Mouse (Mus musculus) c-Kit-positive CD71-positive TER-119-positive erythroid progenitor cells, embryonic 14.5 days (primary cell): ENCODE data around the gene C2cd4d.

ENCODE experiments used
- DNase-seq: peaks from one replicate; pipeline ENCODE4 v3.0.0-alpha.2; 2013; ENCODE audit warnings: low spot score

Gene C2cd4d

DNA sequence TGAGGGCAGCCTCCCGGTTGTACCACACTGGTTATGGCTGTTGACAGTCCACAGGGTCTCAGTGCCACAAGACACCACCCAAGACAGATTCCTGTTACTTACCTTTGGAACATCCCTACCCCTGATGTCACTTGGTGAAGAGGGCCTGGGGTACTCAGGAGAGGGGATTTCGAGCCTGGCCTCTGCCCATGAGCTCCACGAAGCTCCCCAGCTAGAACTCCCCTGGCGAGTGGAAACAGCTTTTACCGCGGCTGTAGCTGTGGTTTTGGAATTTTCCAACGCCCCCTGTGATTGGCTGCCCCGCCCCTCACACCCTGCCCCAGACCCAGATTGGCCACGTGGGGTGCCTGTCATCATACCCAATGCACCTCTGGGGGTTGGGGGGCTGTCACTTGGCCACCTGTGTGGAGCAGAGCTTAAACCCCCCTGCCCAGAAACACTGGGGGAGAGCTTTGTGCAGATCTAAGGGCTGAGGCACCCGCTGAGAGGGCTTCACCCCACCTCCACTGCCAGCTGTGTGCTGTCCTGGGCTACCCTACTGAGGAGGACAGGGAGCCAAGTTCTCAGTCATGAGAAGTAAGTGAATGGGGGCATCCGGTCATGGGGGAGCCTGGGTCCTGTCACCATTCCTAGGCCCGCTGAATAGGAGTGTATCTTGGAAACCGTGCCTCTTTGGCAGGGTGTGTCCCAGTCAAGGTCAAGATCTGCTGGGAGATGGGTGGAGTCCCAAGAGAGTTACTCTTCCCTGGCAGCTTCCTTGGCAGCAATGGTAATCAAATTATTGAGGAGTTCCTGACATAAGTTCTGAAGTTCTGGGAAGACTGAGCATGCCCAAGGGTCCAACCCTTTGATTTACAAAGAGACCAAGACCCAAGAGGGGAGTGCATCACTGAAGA lies 15.0 kb downstream of the C2cd4d start:
- DNase-seq: no peak

DNA sequence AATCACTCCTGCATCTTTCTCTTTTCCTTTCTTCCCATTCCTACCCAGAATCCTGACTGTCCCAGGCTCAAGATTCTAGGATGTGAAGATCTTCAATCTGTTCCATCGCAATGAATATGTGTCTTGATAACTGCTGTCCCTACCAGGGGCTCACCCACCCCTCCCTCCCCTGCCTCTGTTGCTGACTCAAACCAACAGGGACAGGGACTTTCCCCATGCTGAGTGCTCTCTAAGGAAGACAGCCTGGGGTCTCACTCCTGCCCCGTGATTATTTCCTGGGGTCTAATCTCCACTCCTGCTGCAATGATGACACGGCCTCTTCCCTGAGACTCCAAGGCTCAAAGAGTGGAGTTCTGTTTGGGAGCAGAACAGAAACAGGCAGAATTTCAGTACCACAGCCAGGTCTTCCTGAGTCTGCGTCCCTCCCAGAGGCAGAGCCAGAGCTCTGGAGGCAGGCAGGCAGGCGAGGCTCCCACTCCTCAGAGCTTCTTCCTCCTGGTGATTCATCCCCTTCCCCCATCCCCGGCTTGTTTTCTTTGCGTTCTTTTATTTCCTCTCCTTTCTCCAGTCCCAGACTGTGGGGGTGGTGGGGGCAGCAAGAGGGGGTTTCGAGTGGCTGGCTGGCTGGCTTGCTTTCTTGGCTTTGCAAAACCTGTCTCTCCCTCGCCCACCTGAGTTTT lies 17.7 kb downstream of the C2cd4d start:
- DNase-seq: no peak

DNA sequence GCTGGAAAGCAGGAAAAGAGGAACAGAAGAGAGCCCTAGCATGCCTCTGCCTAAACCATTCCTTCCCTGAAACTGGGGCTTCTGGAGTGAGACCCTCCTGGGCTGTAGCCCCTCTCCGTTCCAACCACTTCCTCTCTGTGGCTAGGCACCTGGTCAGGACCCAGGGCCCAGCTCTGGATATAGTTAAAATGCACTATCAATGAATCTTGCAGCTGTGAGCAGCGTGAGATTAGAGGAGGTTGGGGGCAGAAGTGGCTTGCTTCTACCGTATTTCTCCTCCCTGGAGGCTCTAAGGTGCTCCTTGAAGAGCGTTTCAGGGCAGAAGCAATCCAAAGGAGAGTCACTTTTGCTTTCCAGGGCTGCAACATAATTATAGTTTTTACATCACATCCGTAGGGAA lies 20.1 kb downstream of the C2cd4d start:
- no peak for DNase-seq

DNA sequence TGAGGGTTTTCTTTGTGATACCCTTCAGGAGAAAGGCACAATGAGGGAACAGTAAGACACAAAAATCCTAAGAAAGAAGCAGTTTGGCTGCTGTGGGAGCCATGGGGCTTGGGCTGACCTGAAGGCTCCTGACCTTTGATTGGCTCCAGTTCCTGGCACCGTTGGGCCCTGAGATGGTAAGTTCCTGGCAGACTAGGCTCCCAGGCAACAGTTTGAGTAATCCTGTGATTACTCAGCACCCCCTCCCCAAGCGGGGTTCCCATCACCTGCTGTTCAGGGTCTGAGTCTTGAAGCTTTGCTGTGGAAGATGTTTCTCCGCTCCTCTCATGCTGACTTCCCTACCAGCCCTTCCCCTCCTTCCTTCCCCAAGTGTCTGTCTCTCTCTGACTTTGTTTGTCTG lies 21.2 kb downstream of the C2cd4d start:
- no peak for DNase-seq

GRCm38 (mm10) chr3:94386671-94387070 lies 24.4 kb downstream of the C2cd4d start:
- no peak for DNase-seq

- no peak for DNase-seq
Measured at GRCm38 (mm10) chr3:94387391-94387790, 25.2 kb downstream of the C2cd4d start.

- DNase-seq: no peak
Measured at GRCm38 (mm10) chr3:94388047-94388446, 25.8 kb downstream of the C2cd4d start.

DNA sequence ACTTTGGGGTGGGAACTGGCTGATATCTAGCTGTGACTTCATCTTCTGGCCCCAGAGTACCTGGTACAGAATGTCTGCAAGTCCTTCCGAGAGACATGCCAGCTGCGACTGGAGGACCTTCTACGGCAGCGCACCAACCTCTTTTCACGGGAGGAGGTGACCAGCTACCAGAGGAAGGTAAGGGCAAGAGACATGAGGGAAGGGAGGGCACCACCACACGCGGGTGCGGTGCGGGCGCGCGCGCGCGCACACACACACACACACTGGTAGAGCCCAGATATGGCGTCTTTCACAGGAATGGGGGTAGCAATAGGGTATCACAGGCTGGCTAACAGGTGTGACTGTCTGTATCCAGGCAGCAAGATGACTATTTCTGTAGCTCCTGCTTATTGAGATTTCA lies 27.2 kb downstream of the C2cd4d start:
- no peak for DNase-seq

DNA sequence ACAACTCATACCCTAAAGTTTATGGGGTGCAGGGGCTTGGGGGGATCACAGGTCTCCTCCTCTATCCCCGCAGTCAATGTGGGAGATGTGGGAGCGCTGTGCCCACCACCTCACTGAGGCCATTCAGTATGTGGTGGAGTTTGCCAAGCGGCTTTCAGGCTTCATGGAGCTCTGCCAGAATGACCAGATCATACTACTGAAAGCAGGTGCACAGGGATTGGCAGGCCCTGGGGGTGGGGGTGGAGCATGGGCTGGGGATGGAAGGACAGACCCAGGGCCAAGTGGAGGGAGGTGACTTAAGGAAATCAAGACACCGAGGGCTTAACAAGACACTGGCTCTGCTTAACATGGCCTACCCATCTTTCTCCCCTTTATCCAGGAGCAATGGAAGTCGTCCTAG lies 28.8 kb downstream of the C2cd4d start:
- no peak for DNase-seq

DNA sequence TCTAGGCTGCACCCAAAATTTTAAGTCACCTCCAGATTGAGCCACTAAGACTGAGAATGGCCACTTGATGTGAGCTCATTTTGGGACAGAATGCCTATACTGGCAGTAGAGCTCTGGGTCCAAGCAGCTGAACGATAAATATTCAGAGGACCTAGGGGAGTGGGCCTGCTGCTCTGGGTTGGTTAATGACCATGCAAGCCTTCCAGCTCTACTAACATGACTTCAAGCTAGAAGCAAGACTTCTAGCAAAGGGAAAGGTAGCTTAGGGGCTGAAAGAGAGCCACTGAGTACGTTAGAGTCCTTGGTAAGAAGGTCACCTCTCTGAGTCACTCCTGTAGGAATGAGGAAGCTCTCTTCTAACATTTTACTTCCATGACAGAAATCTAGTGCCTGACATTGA lies 29.9 kb downstream of the C2cd4d start:
- no peak for DNase-seq

DNA sequence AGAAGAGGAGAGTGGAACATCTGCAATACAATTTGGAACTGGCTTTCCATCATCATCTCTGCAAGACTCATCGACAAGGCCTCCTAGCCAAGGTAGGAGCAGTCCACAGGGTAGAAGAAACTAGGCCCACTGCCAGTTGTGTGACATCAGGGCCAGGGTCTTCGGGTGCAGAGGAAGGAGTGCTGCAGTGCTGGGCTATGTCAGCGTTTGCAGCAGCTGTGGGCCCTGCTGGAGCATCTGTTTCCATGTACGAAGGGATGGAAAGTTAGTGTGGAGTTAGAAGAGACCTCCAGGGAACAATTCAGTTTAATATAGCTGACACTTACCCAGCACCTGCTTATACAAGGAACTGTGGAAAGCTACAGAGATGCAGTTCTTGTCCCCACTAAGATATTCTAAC lies 30.8 kb downstream of the C2cd4d start:
- DNase-seq: no peak

GRCm38 (mm10) chr3:94396336-94396735 lies 34.1 kb downstream of the C2cd4d start:
- no peak for DNase-seq

DNA sequence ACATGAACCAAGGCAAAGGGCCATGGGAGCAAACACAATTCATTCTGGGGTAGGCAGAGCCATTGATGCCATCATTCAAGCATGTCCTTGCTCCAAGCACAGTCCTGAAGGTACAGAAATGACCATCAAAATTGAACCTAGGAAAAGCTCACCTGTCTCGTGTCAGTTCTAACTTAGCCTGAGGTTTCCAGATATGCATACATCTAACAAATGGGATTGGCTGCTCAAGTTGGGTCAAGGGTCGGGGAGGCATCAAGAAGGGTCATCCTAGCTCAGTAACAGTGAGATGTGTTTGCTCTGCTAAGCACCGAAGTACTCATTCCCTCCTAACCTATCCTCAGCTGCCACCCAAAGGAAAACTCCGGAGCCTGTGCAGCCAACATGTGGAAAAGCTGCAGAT lies 34.6 kb downstream of the C2cd4d start:
- no peak for DNase-seq

DNA sequence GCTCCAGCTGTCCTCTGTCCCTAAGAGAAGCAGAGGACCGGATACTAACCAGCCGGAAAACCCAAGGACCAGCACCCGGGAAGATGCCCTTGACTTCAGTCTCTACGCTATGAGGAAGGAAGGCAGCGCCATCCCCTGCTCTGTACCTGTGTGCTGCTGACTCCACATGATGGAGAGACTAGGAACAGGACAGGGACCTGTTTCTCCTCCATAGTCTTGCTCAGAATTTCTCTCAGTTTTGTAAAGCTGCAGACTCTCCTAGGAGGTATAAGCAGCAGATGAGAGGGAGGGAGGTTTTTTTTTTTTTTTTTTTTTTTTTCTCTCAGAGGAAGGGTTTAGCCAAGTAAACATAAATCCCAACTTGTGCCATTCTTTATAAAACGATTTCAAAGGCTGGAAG lies 36.0 kb downstream of the C2cd4d start, which contains the start of gene Lingo4:
Gene Lingo4, plus strand, starts transcription at position 301 of the 400 bp plus-strand sequence.
- no peak for DNase-seq

GRCm38 (mm10) chr3:94398943-94399481 lies 36.8 kb downstream of the C2cd4d start:
- DNase-seq: no peak

DNA sequence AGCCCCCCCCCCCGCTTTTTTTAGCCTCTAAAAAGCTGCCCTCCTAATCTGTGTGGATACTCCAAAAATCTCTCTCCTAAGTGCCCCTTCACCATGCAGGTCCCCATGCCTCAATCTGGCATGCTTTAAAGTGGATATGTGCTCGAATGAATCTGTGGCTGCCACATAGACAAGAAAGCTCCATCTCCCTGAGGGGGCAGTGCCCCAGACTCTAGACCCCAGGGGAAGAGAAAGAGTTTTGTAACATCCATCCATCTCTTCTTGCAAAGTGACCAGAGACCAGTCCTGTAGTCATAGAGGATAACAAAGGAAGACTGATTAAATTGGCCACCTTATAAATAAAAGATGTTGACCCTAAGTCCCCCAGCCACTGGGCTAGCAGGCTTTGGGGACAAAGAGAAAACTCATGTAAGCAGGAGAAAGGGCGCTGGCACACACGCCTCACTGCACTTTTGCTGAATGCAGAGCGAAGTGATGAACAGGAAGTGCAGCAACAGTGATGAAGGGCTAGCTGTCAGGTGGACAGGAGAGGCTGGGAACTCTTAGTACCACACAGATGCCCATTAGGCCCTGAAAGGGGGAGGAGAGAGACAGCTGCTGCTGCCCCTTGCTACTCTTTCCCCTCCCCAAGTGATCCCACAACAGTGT lies 37.5 kb downstream of the C2cd4d start:
- DNase-seq: no peak

DNA sequence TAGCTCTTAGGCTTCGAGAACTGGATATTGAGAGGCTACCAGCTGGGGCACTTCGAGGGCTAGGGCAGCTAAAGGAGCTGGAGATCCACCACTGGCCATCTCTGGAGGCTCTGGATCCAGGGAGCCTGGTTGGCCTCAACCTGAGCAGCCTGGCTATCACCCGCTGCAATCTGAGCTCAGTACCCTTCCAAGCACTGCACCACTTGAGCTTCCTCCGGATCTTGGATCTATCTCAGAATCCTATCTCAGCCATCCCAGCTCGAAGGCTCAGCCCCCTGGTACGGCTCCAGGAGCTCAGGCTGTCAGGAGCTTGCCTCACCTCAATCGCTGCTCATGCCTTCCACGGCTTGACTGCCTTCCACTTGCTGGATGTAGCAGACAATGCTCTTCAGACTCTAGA lies 40.2 kb downstream of the C2cd4d start:
- DNase-seq: no peak

- DNase-seq: no peak
Measured at GRCm38 (mm10) chr3:94404366-94405054, 42.3 kb downstream of the C2cd4d start.

DNA sequence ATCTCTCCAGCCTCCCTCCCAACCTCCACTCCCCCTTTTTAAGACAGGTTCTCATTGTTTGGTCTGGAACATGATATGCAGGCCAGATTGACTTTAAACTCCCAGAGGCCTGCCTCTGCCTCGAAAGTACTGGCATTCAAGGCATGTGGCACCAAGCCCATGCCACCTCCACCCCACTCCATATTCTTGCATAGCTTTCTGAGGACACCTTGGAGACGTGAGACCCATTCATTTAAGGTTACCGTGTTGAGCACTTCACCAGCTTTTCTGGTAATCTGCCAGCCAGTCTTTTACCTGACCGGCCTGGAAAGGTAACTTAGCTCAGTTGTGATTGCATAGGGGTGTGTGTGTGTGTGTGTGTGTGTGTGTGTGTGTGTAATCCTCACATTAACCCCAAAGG lies 43.3 kb downstream of the C2cd4d start:
- no peak for DNase-seq

- DNase-seq: no peak
Measured at GRCm38 (mm10) chr3:94412530-94412929, 50.3 kb downstream of the C2cd4d start.

GRCm38 (mm10) chr3:94413031-94413679 lies 50.9 kb downstream of the C2cd4d start, which contains the start of gene Tdrkh:
Tdrkh (plus strand) TSS chr3:94413273.
- peak; percentile 84 for DNase-seq
